Mouse (Mus musculus): Measurements from ENCODE around the gene Arntl2.

DNA sequence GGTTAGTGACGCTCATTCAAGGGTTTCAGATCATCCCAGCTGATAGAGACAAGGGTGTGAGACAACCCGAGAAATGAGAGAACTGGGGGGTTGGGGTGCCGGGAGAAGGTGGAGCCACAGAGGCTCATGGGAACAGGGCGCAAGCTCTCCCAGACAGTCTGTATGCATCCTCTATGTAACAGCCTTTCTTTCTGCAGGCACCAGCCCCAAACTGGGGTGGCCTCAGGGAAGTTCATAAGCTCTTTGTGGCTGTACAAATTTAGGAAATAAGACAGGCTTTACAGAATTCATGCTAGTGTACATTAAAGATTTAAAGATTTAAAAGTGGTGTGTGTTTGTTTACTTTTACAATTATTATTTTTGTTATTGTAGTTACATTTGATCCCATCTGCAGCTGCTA lies 84.4 kb downstream of the Arntl2 start:
- TF ChIP-seq MAFK (IDR thresholded peaks at IDR 0.05; ENCODE audit: borderline replicate concordance, low read depth, low read length) (no peak), CTCF (IDR thresholded peaks at IDR 0.05 in 2 of 3, conservative IDR thresholded peaks at IDR 0.05 in 1 of 3; ENCODE audit: control insufficient read depth in 1 of 3, insufficient read depth in 1 of 3, low read depth in 2 of 3, low read length in 3 of 3, poor library complexity in 1 of 3, severe bottlenecking in 1 of 3) (no peak), POLR2AphosphoS2 (IDR thresholded peaks at IDR 0.05; ENCODE audit: low read length) (no peak), EP300 (IDR thresholded peaks at IDR 0.05; ENCODE audit: low read depth in 1 of 2, low read length in 2 of 2) (no peak), POLR2A (IDR thresholded peaks at IDR 0.05; ENCODE audit: control insufficient read depth in 1 of 2, insufficient read depth in 1 of 2, low read depth in 1 of 2, low read length in 2 of 2, poor library complexity in 1 of 2) (no peak), BHLHE40 (IDR thresholded peaks at IDR 0.05; ENCODE audit: borderline replicate concordance, low read depth, low read length) (no peak)
